Mouse (Mus musculus) lung, postnatal 14 days (tissue): ENCODE measurements around the gene Pgd.
"Not testable (repeated sequence)": the region's sequence is repeated elsewhere in the genome, so short reads cannot be mapped to it uniquely, and the experiment has no call there.

Source experiments
- DNase-seq: peaks from one replicate; pipeline ENCODE4 v3.0.0; 2021

Pgd gene

DNA sequence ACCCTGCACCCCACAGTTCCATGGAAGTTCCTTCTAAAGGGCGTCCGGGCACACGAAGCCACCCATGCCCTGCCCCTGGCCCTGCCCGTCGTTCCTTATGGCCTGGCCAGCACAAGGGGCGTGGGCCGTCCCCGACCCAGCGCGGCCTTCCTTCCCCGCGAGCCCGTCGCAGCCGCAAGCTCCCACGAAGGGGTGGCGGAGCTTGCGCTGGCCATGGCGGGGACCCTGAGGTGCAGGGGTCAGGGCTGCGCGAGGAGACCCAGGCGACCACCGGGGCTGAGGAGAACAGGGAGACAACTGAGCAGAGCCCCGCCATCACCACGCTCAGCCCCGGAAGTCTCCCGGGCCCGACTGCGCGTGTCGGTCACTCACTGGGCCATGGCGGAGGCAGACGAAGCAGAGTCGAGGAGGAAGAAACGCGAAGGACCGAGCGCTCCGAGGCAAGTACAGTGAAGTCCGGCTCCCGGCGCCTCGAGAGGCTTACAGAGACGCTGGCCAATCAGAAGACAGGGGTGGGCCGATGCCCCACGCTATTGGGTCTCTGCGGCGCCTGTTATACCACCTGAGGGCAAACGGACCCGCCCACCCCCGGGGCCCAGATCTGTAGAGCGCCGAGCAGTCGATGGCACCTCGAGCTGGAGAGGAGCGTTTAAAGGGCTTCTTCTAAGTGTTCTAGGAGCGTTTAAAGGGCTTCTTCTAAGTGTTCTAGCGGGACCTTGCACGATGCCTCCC is at the start of gene Pgd:
TSS of gene Pgd (minus strand) at position 557 of the 732 bp plus-strand sequence.
- DNase-seq: peak; percentile 97

DNA sequence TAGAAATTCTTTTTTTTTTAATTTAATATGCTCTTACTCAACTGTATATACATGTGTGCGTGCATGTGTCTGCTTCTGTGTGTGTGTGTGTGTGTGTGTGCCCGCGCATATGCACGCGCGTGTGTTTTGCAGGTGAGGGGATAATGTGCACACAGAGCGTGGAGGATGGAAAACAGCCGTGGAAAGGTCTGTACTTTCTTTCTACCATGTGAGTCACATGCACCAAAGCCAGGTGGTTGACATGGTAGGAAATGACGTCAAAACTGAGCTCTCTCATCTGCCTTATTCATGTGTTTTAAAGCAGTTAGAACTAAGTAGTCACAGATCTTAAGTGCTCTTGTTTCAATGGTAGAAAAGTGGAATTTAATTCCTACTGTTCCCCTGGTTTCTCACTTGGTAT is 49.4 kb upstream of the Pgd start:
- DNase-seq: no peak

DNA sequence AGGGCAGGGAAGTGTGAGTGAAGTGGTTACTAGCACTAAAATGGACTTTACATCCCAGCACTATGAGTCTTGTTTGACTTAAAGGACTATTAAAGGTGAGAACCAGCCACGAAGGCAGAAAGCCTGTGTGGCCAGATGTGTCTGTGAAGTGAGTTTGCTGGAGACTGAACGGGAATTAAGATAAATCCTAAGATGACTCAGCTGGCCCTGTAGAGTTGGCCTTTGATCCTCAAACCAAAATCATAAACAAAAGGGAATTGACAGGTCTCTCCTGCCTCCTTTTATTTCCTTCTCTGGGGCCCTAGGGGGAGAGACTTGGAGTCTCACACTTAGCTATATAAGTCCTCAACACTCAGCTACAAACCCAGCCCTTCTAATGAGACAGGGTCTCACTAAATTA is 48.8 kb upstream of the Pgd start:
- no peak for DNase-seq

DNA sequence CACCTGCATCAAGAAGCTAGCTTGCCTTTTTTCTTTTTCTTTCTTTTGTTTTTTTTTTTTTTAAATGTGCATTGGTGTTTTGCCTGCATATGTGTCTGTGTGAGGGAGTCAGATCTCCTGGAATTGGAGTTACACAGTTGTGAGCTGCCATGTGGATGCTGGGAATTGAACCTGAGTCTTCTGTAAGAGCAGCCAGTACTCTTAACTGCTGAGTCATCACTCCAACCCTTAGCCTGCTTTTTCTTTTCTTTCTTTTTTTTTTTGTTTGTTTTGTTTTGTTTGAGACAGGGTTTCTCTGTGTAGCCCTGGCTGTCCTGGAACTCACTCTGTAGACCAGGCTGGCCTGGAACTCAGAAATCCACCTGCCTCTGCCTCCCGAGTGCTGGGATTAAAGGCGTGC is 47.9 kb upstream of the Pgd start:
- DNase-seq: not testable (repeated sequence)

DNA sequence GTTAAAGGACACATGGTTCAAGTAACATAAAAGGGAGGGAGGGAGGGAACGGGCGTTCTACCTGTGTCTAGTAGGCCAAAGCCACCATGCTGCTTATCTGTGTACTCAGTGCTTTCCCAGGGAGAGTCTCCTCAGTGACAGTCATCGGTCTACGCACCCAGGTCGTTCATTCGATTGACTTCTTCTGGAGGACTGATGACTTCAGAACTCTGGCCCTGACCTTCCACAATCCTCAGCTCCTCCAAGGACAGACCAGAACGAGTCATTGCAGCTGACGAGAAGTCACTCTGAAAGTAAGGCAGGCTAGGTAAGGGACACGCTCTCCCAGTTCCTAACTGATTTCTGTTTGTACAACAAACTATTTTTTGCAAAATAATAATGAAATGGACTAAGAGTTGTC is 46.9 kb upstream of the Pgd start:
- DNase-seq: no peak

DNA sequence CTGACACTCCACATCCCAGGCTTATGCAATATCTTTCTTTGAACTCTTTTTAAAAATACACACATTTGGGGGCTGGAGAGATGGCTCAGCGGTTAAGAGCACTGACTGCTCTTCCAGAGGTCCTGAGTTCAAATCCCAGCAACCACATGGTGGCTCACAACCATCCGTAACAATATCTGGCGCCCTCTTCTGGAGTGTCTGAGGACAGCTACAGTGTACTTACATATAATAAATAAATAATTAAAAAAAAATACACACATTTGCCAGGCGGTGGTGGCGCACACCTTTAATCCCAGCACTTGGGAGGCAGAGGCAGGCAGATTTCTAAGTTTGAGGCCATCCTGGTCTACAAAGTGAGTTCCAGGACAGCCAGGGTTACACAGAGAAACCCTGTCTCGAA is 44.9 kb upstream of the Pgd start:
- peak; percentile 28 for DNase-seq

DNA sequence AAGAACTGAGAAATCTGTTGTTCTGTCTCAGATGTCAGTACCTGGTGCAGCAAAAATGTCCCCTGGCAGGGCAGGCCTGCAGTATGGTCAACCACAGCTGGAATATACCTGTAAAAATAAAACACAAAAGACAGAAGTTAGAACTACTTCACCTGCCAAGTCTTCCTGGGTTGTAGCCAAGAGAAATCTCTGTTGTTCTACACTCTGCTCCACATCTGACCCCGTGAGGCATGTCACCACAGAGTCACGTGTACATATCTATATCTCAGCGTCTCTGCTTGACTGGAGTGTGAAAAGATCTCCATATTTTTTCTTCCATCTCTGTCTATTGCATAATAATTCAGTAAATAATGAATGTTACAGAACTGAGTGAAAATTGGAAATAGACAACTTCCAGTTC is 35.9 kb upstream of the Pgd start:
- no peak for DNase-seq

DNA sequence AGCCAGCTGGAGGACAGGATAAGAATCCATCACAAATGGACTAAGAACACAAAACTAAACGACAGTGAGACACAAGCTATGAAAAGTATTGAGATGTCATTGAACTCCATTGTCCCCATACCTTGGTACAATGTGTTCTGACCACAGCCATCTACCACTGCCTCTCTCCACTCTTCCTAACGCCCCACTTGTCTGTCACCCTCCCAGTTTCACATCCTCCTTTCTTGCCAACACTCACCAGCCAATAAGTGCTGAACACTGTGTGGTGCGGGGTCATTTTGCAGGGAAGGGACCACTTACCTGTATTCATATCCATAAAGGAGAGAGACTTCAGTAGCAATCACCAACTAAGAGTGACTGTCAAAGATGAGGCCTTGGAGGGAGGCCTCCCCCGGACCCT is 34.5 kb upstream of the Pgd start:
- no peak for DNase-seq

DNA sequence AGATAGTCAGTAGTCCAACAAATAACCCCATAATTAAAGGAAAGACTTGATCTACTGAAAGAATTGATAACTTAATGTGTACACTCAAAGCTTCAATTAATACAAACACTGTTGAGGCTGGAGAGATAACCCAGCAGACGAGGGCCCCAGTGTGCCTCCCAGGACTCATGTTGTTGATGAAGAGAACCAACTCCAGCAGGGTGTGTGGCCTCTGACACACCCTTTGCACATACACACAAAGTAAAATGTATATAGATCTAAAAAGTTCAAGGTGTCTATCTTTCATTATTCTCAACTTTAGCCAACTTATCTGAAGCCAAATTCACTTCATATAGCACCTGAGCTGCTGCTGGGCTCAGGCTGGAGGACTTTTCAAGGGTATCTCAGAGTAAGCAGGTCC is 30.6 kb upstream of the Pgd start:
- DNase-seq: no peak

DNA sequence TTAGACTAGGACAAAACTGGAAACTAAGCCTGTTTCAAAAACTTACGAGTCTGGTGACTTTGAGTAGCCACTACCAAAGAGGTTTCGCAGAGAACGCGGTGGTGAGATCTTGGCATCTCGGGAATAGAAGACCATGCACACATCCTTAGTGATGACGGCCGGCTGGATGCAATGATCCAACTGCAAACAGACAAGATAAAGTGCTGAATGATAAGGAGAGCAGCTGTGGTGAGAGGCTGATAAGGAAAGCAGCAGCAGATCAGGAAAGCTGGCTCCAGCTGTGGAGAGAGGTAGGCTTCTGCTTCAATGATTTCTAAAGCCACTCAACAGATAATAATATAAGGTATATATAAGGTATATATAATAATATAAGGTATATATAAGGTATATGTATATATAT is 24.5 kb upstream of the Pgd start:
- no peak for DNase-seq

DNA sequence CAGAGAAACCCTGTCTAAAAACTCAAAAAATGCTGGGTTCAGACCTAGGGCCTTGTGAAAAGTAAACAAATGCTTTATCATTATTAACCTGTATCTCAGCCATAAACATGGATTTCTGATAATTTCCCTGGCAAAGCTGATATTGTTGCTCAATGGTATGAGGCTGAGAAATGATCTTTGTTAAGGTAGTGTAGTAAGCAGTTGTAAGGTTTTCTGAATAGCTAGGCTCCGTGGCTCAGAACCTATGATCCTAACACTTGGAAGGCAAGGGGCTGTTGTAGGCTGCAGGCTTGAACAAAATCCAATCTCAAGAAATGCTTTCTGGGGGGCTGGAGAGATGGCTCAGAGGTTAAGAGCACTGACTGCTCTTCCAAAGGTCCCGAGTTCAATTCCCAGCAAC is 22.0 kb upstream of the Pgd start:
- no peak for DNase-seq

DNA sequence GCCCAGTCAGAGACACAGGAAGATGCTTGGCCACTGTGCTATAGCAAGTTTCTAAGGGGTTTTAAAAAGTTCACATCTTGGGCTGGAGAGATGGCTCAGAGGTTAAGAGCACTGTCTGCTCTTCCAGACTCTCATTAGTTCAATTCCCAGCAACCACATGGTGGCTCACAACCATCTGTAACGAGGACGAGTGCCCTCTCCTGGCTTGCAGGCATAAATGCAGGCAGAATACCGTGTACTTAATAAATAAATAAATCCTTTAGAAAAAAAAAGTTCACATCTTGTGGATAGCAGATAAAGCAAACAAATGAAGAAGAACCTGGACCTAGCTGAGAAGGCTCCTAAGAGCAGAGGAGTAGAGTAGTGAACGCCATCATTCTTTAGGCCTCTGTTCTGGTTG is 16.2 kb upstream of the Pgd start:
- DNase-seq: no peak

DNA sequence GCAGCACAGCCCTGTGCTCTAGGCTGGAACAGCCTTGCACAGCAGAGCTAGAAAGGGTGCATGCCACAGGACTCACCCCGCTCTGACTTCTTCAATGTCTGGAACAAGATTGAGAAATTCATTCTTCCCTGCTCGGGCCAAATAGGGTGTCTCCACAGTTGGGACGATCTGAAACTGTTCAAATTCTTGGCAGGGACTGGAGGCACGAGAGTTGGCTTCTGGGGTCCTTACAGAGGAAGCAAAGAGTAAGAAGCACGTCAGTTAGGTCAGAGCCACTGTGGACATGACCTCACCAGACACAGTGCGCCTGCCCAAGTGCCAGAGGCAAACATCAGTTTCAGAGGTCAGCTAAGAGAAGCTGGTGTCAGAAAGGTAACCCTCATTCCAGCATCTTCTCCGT is 15.6 kb upstream of the Pgd start:
- DNase-seq: peak; percentile 40

DNA sequence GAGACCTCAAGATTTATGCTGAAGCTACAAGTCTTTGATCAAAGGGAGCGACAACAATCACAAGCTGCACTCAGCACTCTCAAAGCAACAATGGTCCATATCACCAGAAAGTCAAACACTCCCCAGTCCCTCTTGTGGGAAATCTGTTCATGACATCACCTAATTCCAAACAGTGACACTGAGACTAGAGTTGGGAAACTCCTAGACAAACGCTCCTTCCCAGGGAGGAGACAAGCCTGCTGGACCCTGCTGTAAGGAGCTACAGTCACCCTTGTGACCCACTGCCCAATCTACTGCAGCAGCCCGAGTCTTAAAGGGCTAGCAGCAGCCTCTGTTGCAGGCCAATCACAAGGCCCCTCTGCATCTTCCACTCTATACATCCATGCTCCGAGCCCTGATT is 13.0 kb upstream of the Pgd start:
- DNase-seq: no peak

DNA sequence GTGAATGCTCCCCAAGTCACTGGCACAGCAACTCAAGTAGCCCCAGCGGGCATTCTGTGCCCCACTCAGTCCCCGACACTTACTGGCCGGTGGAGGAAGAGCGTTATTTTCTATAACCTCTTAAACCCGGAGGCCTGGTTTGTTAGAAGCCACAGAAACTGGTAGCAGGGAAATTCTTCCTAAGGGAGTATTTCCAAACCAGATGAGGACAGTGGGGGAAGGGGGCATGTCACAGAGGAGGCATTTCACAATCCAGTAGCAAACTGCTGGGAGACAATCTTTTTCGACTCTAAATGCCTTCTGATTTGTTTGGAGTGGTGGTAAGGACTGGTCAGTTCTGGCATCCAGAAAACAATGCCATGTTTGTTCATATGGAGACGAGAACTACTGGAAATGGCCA is 12.6 kb upstream of the Pgd start:
- no peak for DNase-seq

DNA sequence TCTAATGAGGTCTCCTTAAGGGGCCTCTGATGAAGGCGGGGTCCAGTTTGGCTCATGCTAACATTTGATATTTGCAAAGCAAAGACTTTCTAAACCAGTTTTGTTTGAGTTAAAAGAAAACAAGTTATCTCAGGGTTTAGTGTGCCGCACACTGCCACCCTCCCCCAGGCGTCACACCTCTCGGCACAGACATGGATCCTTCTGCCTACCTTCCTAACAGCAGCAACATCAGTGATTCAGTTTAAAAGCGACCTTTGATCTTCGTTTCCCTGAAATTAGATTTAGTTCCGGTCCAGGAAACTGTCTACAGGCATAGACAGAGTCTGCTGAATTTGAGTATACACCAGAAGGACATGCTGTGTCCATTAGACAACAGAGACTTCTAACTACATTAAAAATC is 11.8 kb upstream of the Pgd start:
- DNase-seq: no peak

DNA sequence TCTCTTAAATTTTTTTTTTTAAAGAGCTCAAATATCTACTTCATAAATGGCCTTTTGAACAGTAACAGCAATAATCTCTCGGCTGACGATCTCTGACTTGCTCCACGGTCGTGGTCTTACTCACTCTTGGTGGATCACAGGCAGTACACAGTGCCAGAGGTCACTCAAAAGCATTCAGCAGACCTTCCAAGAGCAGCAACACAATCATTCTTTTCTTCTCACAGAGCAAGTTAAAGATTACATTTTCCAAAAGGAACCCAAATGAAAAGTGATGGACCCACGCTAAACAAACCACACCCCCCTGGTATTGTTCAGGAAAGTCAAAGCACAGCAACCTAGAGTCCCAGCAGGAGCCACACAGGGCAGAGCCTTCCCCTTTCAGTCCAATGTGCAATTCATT is 10.5 kb upstream of the Pgd start:
- no peak for DNase-seq

DNA sequence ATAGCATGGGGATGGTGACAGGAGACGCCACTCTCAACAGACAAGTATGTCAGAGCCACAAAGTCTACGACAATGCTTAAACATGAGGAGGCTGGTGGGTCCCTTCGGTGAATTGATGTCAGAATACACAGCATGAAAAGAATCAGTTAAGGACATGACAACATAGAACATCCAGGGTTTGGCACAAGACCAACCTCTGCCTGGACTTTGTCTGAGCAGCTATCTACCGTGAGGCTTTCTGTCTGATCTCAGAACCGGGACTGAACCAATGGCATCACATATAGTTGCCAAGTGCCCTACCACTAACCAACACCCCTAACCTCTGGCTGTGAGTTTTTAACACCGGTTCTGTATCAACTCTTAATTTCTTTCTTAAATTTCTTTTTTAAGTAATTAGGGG is 10.1 kb upstream of the Pgd start:
- no peak for DNase-seq

DNA sequence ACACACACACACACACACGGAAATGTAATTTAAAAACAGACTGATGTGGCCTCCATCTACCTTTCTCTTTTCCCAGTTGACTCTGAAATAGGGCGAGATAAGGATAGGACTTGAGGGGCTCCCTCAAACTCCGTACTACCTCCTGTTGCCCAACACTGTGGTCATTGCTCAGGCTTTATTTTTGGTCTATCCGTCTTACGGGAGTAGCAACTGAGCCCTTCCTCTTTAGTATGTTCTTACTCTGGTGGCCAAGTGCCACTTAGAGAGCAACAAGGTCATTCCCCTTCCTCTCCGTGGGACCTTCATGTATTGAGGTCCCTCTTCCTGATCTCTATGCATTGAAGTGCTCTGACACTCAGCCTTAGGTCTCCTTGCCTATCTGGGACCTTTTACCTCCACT is 7.1 kb upstream of the Pgd start:
- no peak for DNase-seq

DNA sequence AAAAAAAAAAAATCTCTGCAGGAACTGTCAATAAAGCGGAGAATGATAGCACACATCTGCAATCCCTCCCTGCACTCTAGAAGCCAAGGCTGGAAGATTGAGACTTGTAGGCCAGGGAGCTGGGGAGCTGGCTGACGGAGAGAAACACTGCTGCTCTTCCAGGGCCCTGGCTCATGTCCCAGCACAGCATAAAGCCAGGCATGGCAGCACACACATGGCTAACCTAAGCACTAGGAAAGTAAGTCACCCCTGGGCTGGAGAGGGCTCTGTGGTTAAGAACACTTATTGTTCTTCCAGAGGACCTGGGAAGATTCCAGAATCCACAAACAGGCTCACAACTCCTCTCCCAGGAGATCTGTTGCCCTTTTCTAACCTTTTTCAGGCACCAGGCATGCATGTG is 6.1 kb upstream of the Pgd start:
- peak; percentile 49 for DNase-seq

DNA sequence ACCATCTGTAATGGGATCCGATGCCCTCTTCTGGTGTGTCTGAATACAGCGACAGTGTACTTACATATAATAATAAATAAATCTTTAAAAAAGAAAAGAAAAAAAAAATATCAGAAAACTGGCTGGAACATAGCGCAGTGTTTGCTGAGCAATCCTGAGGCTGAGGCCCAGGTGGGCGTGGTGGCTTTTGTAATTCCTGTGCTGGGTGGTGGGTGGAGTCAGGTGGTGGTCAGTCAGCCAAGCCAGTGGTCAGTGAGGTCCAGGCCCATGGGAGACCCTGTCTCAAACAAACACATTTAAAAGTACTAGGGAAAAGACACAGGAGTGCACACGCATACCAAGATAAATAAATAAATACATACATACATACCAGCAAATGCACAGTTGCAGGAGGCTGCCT is 5.5 kb upstream of the Pgd start:
- peak; percentile 59 for DNase-seq

DNA sequence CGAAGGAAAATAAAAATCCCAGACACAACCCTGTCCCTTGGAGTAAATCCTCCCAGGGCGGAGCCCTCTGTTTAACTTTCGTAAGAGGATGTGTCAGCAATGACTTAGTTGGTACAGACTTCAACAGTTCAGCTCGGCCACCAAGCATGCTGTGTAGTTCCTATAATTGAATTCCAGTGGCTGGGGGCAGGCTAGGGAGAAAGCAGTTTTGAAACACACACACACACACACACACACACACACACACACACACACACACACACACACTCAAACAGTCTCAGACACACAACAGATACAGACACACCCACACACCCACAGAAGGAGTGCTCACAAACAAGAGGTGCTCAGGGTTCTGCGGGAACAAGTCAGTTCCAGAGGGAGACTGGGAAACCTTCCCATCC is 5.0 kb upstream of the Pgd start:
- DNase-seq: peak; percentile 49

DNA sequence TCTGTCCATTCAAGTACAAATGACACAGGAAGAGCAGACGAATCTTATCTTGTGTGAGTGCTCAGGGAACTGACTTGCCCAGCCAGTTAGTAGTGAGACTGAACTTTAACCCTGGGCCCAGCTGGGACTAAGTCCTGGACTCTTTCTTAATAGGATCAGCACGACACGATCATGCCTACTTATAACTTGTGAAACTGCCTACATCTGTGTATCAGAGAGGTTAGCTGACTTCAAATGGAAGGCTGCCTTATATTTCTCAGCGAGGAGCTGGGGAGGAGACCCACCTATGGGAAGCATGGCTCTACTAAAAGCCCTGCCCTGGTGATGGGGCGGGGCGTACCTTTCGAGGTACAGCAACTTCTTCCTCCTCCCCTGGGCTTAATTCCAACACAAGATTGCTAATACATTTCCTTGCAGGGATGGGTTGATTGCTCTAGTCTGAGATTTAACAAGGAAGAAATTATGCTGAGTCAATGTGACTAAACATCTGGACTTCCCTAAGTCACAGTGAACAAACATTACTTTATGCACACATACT is 3.9 kb upstream of the Pgd start:
- no peak for DNase-seq

DNA sequence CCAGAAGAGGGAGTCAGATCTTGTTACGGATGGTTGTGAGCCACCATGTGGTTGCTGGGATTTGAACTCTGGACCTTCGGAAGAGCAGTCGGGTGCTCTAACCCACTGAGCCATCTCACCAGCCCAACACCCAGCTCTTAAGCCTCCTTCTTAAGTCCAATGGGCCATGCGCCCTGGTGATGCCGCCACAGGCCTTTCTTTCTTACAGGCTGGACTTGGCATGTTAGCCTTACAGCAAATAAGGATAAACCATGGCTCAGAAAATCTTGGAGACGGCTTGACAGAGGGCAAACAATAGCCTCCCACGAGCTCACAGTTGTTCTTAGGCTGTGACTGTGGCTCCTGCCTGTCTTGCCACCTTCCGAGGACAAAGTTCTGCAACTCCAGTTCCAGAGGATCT is 3.4 kb upstream of the Pgd start:
- DNase-seq: not testable (repeated sequence)

DNA sequence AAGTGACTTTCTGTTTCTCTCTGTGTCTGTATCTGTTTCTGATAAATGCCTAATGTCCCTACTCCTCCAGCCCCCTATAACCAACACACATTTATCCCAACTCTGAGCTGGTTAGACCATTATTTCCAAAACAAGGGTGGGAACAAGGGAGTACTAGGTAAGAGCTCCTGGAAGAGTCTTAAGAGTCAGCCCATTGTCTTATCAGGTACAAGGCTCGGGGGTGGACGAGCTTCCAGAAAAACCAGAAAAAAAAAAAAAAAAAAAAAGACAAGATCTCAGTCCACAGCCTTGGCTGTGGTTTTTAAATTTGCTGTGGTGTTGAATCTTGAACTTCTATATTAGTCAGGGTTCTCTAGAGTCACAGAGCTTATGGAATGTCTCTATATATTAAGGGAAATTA is 1.4 kb upstream of the Pgd start:
- no peak for DNase-seq
